Mouse (Mus musculus): ENCODE measurements around the gene Inhbc. TPM values are rescaled to one million over a fixed set of nuclear protein-coding genes. Genes with fewer than 3 reads are reported as not detected.

Gene Inhbc
- polyA plus RNA-seq (2014; fragmentation: Nextera tagmentation; extraction: Ambion mirVana), result not detected in 2 replicates

- H3K27me3 ChIP-seq (ENCODE audit: control insufficient read depth, insufficient read depth, low read length), result no peaks in the 10 kb centered on the region
Measured at GRCm38 (mm10) chr10:127369834-127370820, at the start of gene Inhbc. Gene Inhbc, minus strand, starts transcription at chr10:127370431.

DNA sequence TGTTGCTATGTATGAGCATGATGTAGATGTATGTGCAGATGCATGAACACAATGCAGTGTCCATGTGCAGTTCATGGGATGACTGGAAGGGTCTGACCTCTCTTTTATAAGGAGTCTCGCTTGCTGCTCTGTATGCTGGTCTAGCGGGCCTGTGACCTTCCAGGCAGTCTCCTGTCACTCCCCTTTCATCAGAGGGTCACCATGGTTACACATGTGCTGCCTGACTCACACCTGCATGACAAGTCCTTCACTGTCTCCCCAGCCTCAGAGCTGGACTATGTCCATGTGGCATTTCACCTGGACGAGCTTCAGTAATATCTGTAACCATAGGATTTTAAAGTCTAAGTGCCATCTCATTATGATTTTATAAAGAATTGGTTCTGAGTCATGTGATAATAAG lies 43.9 kb upstream of the Inhbc start:
- H3K9me3 ChIP-seq (ENCODE audit: control insufficient read depth, low read length), result no peaks in the 10 kb centered on the region
- no peak overlapping the region for H3K9ac ChIP-seq (replicated peaks; ENCODE audit: low read length)
- ATAC-seq (ENCODE audit: low FRiP score, low TSS enrichment), result no peak
- H3K4me3 ChIP-seq (replicated peaks; ENCODE audit: low read depth, low read length), result no peak overlapping the region
- no peak overlapping the region for H3K27ac ChIP-seq (replicated peaks; ENCODE audit: low read depth, low read length)
- no peak overlapping the region for H3K4me2 ChIP-seq (ENCODE audit: low read length)
- H3K36me3 ChIP-seq (ENCODE audit: control insufficient read depth, insufficient read depth, low read length), result 0 out of 2 replicates have a peak, but pooled peaks cover 8% of the 10 kb centered on the region
- no peaks in the 10 kb centered on the region for H3K27me3 ChIP-seq (ENCODE audit: control insufficient read depth, insufficient read depth, low read length)
- WGBS, result 72% methylated on average over 3 of the region's 3 CpGs
- H3K4me1 ChIP-seq (ENCODE audit: control insufficient read depth, insufficient read depth, low read length), result no peaks in the 10 kb centered on the region
- no peak for DNase-seq

More at GRCm38 (mm10) chr10:127369834-127370820, at the start of gene Inhbc:
- no peak within 1 kb of the TSS for H3K4me2 ChIP-seq (ENCODE audit: low read length)
- ATAC-seq (ENCODE audit: low FRiP score, low TSS enrichment) (no peak), DNase-seq (no peak)
- 80% methylated on average over 22 of the region's 22 CpGs for WGBS
- H3K4me3 ChIP-seq (replicated peaks; ENCODE audit: low read depth, low read length), result no peak within 1 kb of the TSS
- H3K4me1 ChIP-seq (ENCODE audit: control insufficient read depth, insufficient read depth, low read length), result no peaks in the 10 kb centered on the region
- no peaks in the 10 kb centered on the region for H3K9me3 ChIP-seq (ENCODE audit: control insufficient read depth, low read length)
- H3K9ac ChIP-seq (replicated peaks; ENCODE audit: low read length), result no peak within 1 kb of the TSS
- H3K36me3 ChIP-seq (ENCODE audit: control insufficient read depth, insufficient read depth, low read length), result no peaks in the 10 kb centered on the region
- H3K27ac ChIP-seq (replicated peaks; ENCODE audit: low read depth, low read length), result no peak within 1 kb of the TSS

GRCm38 (mm10) chr10:127413585-127413984 lies 43.4 kb upstream of the Inhbc start:
- Histone ChIP-seq H3K27ac (replicated peaks; ENCODE audit: low read depth, low read length) (no peak overlapping the region), H3K27me3 (ENCODE audit: control insufficient read depth, insufficient read depth, low read length) (no peaks in the 10 kb centered on the region), H3K4me2 (ENCODE audit: low read length) (no peak overlapping the region), H3K4me1 (ENCODE audit: control insufficient read depth, insufficient read depth, low read length) (no peaks in the 10 kb centered on the region), H3K9me3 (ENCODE audit: control insufficient read depth, low read length) (no peaks in the 10 kb centered on the region), H3K36me3 (ENCODE audit: control insufficient read depth, insufficient read depth, low read length) (0 out of 2 replicates have a peak, but pooled peaks cover 8% of the 10 kb centered on the region), H3K9ac (replicated peaks; ENCODE audit: low read length) (no peak overlapping the region), H3K4me3 (replicated peaks; ENCODE audit: low read depth, low read length) (no peak overlapping the region)
- ATAC-seq (ENCODE audit: low FRiP score, low TSS enrichment) (no peak), DNase-seq (no peak)
- WGBS, result 91% methylated on average over 1 of the region's 1 CpGs

GRCm38 (mm10) chr10:127412776-127413175 lies 42.5 kb upstream of the Inhbc start:
- no peak for ATAC-seq (ENCODE audit: low FRiP score, low TSS enrichment)
- no peaks in the 10 kb centered on the region for H3K4me1 ChIP-seq (ENCODE audit: control insufficient read depth, insufficient read depth, low read length)
- DNase-seq, result no peak
- H3K4me2 ChIP-seq (ENCODE audit: low read length), result no peak overlapping the region
- H3K27ac ChIP-seq (replicated peaks; ENCODE audit: low read depth, low read length), result no peak overlapping the region
- no peak overlapping the region for H3K9ac ChIP-seq (replicated peaks; ENCODE audit: low read length)
- 0 out of 2 replicates have a peak, but pooled peaks cover 8% of the 10 kb centered on the region for H3K36me3 ChIP-seq (ENCODE audit: control insufficient read depth, insufficient read depth, low read length)
- 87% methylated on average over 2 of the region's 2 CpGs for WGBS
- H3K4me3 ChIP-seq (replicated peaks; ENCODE audit: low read depth, low read length), result no peak overlapping the region
- no peaks in the 10 kb centered on the region for H3K27me3 ChIP-seq (ENCODE audit: control insufficient read depth, insufficient read depth, low read length)
- H3K9me3 ChIP-seq (ENCODE audit: control insufficient read depth, low read length), result no peaks in the 10 kb centered on the region

DNA sequence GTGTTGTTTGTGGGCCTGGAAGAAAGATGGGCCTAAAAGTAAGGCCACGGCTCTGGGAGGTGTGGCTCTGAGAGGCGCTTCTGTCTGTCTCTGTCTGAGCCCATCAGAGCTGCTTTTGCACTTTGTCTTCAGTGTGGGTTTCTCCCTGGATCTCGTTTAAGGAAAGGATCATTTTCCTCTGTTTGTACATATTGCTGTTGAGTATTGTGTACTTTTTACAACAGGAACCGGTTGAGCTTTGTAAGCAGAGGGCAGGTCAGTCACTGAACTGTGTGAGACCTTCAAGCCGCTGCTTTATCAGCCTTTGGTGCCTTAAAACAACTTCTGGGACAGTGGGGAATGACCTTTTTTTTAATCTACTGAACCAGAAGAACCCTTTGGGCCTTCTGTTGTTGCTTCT lies 41.9 kb upstream of the Inhbc start:
- WGBS, result 60% methylated on average over 5 of the region's 5 CpGs
- Histone ChIP-seq H3K36me3 (ENCODE audit: control insufficient read depth, insufficient read depth, low read length) (0 out of 2 replicates have a peak, but pooled peaks cover 8% of the 10 kb centered on the region), H3K27ac (replicated peaks; ENCODE audit: low read depth, low read length) (no peak overlapping the region), H3K9me3 (ENCODE audit: control insufficient read depth, low read length) (no peaks in the 10 kb centered on the region), H3K4me3 (replicated peaks; ENCODE audit: low read depth, low read length) (no peak overlapping the region), H3K4me2 (ENCODE audit: low read length) (no peak overlapping the region), H3K27me3 (ENCODE audit: control insufficient read depth, insufficient read depth, low read length) (no peaks in the 10 kb centered on the region), H3K4me1 (ENCODE audit: control insufficient read depth, insufficient read depth, low read length) (no peaks in the 10 kb centered on the region), H3K9ac (replicated peaks; ENCODE audit: low read length) (no peak overlapping the region)
- DNase-seq, result no peak
- no peak for ATAC-seq (ENCODE audit: low FRiP score, low TSS enrichment)

- 78% methylated on average over 4 of the region's 4 CpGs for WGBS
- Histone ChIP-seq H3K9me3 (ENCODE audit: control insufficient read depth, low read length) (no peaks in the 10 kb centered on the region), H3K4me2 (ENCODE audit: low read length) (no peak overlapping the region), H3K4me3 (replicated peaks; ENCODE audit: low read depth, low read length) (no peak overlapping the region), H3K4me1 (ENCODE audit: control insufficient read depth, insufficient read depth, low read length) (no peaks in the 10 kb centered on the region), H3K36me3 (ENCODE audit: control insufficient read depth, insufficient read depth, low read length) (peaks cover 3% of the 10 kb centered on the region; the same call in 1 of the 2 replicates), H3K27ac (replicated peaks; ENCODE audit: low read depth, low read length) (no peak overlapping the region), H3K9ac (replicated peaks; ENCODE audit: low read length) (no peak overlapping the region), H3K27me3 (ENCODE audit: control insufficient read depth, insufficient read depth, low read length) (no peaks in the 10 kb centered on the region)
- ATAC-seq (ENCODE audit: low FRiP score, low TSS enrichment) (no peak), DNase-seq (no peak)
Measured at GRCm38 (mm10) chr10:127407391-127407790, 37.2 kb upstream of the Inhbc start.

GRCm38 (mm10) chr10:127404701-127405100 lies 34.5 kb upstream of the Inhbc start:
- ATAC-seq (ENCODE audit: low FRiP score, low TSS enrichment) (no peak), DNase-seq (no peak)
- H3K4me2 ChIP-seq (ENCODE audit: low read length), result no peak overlapping the region
- WGBS, result 96% methylated on average over 3 of the region's 3 CpGs
- no peak overlapping the region for H3K4me3 ChIP-seq (replicated peaks; ENCODE audit: low read depth, low read length)
- H3K9me3 ChIP-seq (ENCODE audit: control insufficient read depth, low read length), result no peaks in the 10 kb centered on the region
- no peak overlapping the region for H3K27ac ChIP-seq (replicated peaks; ENCODE audit: low read depth, low read length)
- peaks cover 24% of the 10 kb centered on the region for H3K36me3 ChIP-seq (ENCODE audit: control insufficient read depth, insufficient read depth, low read length)
- no peak overlapping the region for H3K9ac ChIP-seq (replicated peaks; ENCODE audit: low read length)
- H3K27me3 ChIP-seq (ENCODE audit: control insufficient read depth, insufficient read depth, low read length), result no peaks in the 10 kb centered on the region
- no peaks in the 10 kb centered on the region for H3K4me1 ChIP-seq (ENCODE audit: control insufficient read depth, insufficient read depth, low read length)

DNA sequence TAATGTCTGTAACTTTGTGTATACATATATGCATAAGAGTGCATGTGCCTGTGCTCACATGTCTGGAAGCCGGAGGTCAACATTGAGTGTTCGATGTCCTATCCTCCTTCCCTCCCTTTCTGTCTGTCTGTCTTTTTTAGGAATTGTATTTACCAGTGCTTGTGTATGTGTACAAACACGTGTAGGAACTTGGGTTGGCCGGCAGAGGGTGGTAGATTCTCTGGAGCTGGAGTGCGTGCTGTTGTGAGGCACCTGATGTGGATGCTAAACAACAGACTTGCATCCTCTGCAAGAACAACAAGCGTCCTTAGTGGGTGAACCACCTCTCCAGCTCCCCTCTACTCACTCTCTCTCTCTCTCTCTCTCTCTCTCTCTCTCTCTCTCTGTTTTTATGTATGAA lies 21.5 kb upstream of the Inhbc start:
- H3K9me3 ChIP-seq (ENCODE audit: control insufficient read depth, low read length), result no peaks in the 10 kb centered on the region
- H3K9ac ChIP-seq (replicated peaks; ENCODE audit: low read length), result no peak overlapping the region
- H3K4me2 ChIP-seq (ENCODE audit: low read length), result no peak overlapping the region
- no peak overlapping the region for H3K4me3 ChIP-seq (replicated peaks; ENCODE audit: low read depth, low read length)
- peaks cover 24% of the 10 kb centered on the region; the same call in 1 of the 2 replicates for H3K36me3 ChIP-seq (ENCODE audit: control insufficient read depth, insufficient read depth, low read length)
- no peaks in the 10 kb centered on the region for H3K4me1 ChIP-seq (ENCODE audit: control insufficient read depth, insufficient read depth, low read length)
- H3K27ac ChIP-seq (replicated peaks; ENCODE audit: low read depth, low read length), result no peak overlapping the region
- WGBS, result 86% methylated on average over 6 of the region's 6 CpGs
- ATAC-seq (ENCODE audit: low FRiP score, low TSS enrichment) (no peak), DNase-seq (no peak)
- no peaks in the 10 kb centered on the region for H3K27me3 ChIP-seq (ENCODE audit: control insufficient read depth, insufficient read depth, low read length)

- ATAC-seq (ENCODE audit: low FRiP score, low TSS enrichment) (no peak), DNase-seq (no peak)
- no peaks in the 10 kb centered on the region for H3K27me3 ChIP-seq (ENCODE audit: control insufficient read depth, insufficient read depth, low read length)
- H3K9ac ChIP-seq (replicated peaks; ENCODE audit: low read length), result peak overlapping the region; percentile 90
- peaks cover 12% of the 10 kb centered on the region for H3K4me1 ChIP-seq (ENCODE audit: control insufficient read depth, insufficient read depth, low read length)
- no peak overlapping the region for H3K27ac ChIP-seq (replicated peaks; ENCODE audit: low read depth, low read length)
- 56% methylated on average over 2 of the region's 2 CpGs for WGBS
- peak overlapping the region; percentile 74 for H3K4me2 ChIP-seq (ENCODE audit: low read length)
- peak overlapping the region; percentile 64 for H3K4me3 ChIP-seq (replicated peaks; ENCODE audit: low read depth, low read length)
- H3K36me3 ChIP-seq (ENCODE audit: control insufficient read depth, insufficient read depth, low read length), result no peaks in the 10 kb centered on the region
- no peaks in the 10 kb centered on the region for H3K9me3 ChIP-seq (ENCODE audit: control insufficient read depth, low read length)
Measured at GRCm38 (mm10) chr10:127381743-127382134, 11.5 kb upstream of the Inhbc start.

Data from midbrain, embryonic 14.5 days (tissue).